Mouse (Mus musculus): ENCODE data around the gene Snw1. TPM values are rescaled to one million over a fixed set of nuclear protein-coding genes. Genes with fewer than 3 reads are reported as not detected.

Gene Snw1
- polyA plus RNA-seq, 1 experiment from 2014 or later = 121 TPM

DNA sequence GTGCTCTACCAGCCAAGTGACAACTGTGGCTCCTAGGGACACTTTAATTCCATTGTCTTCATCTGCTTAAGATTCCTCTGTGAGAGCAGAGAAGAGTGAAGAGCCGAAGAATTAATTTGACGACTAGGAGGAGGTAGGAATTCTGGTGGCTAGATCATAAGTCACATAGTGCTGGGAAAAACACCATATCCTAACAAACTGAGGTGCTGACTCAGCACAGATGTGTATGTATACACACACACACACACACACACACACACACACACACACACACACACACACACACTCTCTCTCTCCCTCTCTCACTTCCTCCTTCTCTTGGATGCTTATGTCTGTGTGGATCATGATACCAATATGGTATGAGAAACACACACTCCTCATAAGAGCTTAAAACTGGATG, 43.8 kb downstream of the Snw1 start:
- Histone ChIP-seq H3K36me3 (ENCODE audit: control insufficient read depth, insufficient read depth, low read length) (peaks cover 71% of the 10 kb centered on the region), H3K4me2 (ENCODE audit: low read length) (no peak overlapping the region), H3K9ac (replicated peaks; ENCODE audit: low read length) (no peak overlapping the region), H3K4me3 (replicated peaks; ENCODE audit: low read depth, low read length) (no peak overlapping the region), H3K27ac (replicated peaks; ENCODE audit: low read depth, low read length) (no peak overlapping the region), H3K27me3 (ENCODE audit: control insufficient read depth, insufficient read depth, low read length) (no peaks in the 10 kb centered on the region), H3K9me3 (ENCODE audit: control insufficient read depth, low read length) (no peaks in the 10 kb centered on the region), H3K4me1 (ENCODE audit: control insufficient read depth, insufficient read depth, low read length) (peaks cover 4% of the 10 kb centered on the region; the same call in 1 of the 2 replicates)
- ATAC-seq (ENCODE audit: low FRiP score, low TSS enrichment) = no peak
- no peak for DNase-seq
- 84% methylated on average over 2 of the region's 2 CpGs for WGBS

DNA sequence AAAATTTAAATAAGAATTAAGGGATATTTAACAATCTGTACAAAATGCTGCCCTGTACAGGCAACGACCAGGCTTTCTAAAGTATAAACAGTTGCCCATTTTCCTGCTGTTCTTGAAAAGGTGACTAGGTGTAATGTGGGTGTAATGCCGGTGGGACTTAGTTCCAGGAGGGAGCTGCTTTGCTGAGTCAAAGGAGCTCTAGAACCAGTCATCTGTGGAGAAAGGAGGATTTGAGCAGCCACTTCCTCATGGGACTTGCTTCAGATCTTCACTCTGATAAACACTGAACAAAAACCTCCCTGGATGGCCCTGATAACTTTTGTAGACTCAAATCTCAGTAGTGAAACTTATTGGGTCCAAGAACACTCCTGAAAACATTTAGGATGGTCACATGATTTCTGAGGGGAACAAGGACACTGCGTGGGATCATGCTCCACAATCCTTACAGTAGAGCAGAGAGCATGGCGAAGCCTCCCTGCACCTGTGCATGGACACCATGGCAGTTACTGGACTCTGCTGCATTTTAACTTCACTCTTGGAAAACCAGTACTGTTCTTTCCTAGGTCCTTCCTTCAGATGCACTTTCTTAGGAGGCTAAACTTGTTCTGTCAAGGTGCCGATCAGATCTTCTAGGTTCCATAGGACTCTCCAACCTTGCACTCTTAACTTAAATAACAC, 45.6 kb downstream of the Snw1 start:
- Histone ChIP-seq H3K4me3 (replicated peaks; ENCODE audit: low read depth, low read length) (no peak overlapping the region), H3K4me2 (ENCODE audit: low read length) (no peak overlapping the region), H3K9me3 (ENCODE audit: control insufficient read depth, low read length) (no peaks in the 10 kb centered on the region), H3K27ac (replicated peaks; ENCODE audit: low read depth, low read length) (no peak overlapping the region), H3K36me3 (ENCODE audit: control insufficient read depth, insufficient read depth, low read length) (peaks cover 53% of the 10 kb centered on the region), H3K4me1 (ENCODE audit: control insufficient read depth, insufficient read depth, low read length) (peaks cover 4% of the 10 kb centered on the region; the same call in 1 of the 2 replicates), H3K9ac (replicated peaks; ENCODE audit: low read length) (no peak overlapping the region), H3K27me3 (ENCODE audit: control insufficient read depth, insufficient read depth, low read length) (no peaks in the 10 kb centered on the region)
- DNase-seq (no peak), ATAC-seq (ENCODE audit: low FRiP score, low TSS enrichment) (no peak)
- 91% methylated on average over 5 of the region's 5 CpGs for WGBS

DNA sequence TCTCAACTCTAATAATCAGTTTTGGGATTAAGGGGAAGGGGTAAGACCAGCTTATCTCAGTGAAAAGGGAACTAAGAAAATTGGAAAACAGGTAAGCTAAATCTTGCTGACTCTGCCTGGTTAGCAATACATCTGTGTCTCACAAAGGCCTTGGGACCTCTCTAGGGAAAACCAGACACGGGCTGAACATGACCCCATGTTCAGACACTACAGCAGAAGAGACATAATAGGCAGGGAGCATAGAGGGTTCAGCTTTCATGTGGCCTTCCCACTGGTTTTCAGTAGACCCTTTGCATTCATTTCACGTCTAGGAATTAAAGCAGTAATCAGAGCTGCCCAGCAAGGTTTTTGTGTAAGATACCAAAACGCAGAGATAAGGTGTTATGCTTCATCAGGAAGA, 47.6 kb downstream of the Snw1 start:
- peak overlapping the region; percentile 53 for H3K27ac ChIP-seq (replicated peaks; ENCODE audit: low read depth, low read length)
- no peaks in the 10 kb centered on the region for H3K27me3 ChIP-seq (ENCODE audit: control insufficient read depth, insufficient read depth, low read length)

DNA sequence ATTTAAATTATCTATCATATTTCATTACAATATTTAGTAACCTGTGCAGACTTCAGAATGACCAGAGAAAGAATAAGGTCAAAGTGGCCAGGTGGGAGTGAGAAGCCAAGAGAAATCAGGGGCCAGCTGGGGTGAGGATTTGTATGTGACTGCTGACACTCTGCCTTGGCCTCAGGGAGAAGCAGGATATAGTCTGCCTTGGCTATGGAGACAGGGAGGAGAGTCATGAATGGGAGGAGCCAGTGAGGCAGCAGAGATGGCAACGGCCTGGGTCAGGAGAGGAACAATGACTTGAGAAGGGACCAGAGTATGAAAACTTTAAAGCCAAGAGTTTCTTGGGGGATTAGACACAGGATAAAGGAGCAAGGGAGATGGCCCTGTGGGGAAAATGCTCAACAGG, 48.4 kb downstream of the Snw1 start:
- peaks cover 25% of the 10 kb centered on the region for H3K36me3 ChIP-seq (ENCODE audit: control insufficient read depth, insufficient read depth, low read length)
- no peak overlapping the region for H3K9ac ChIP-seq (replicated peaks; ENCODE audit: low read length)
- H3K4me1 ChIP-seq (ENCODE audit: control insufficient read depth, insufficient read depth, low read length) = peaks cover 16% of the 10 kb centered on the region
- WGBS = 22% methylated on average over 1 of the region's 1 CpGs
- no peaks in the 10 kb centered on the region for H3K9me3 ChIP-seq (ENCODE audit: control insufficient read depth, low read length)
- H3K27me3 ChIP-seq (ENCODE audit: control insufficient read depth, insufficient read depth, low read length) = no peaks in the 10 kb centered on the region
- no peak overlapping the region for H3K4me3 ChIP-seq (replicated peaks; ENCODE audit: low read depth, low read length)
- DNase-seq (no peak), ATAC-seq (ENCODE audit: low FRiP score, low TSS enrichment) (no peak)
- no peak overlapping the region for H3K4me2 ChIP-seq (ENCODE audit: low read length)
- H3K27ac ChIP-seq (replicated peaks; ENCODE audit: low read depth, low read length) = no peak overlapping the region

More for the DNA sequence above, 47.6 kb downstream of the Snw1 start:
- DNase-seq (peak; percentile 30), ATAC-seq (ENCODE audit: low FRiP score, low TSS enrichment) (peak; percentile 48; the same call in 1 of the 2 replicates)
- WGBS = 17% methylated on average over 3 of the region's 3 CpGs
- Histone ChIP-seq H3K4me2 (ENCODE audit: low read length) (no peak overlapping the region), H3K9me3 (ENCODE audit: control insufficient read depth, low read length) (no peaks in the 10 kb centered on the region), H3K36me3 (ENCODE audit: control insufficient read depth, insufficient read depth, low read length) (peaks cover 33% of the 10 kb centered on the region), H3K9ac (replicated peaks; ENCODE audit: low read length) (no peak overlapping the region), H3K4me3 (replicated peaks; ENCODE audit: low read depth, low read length) (no peak overlapping the region), H3K4me1 (ENCODE audit: control insufficient read depth, insufficient read depth, low read length) (peaks cover 8% of the 10 kb centered on the region)

DNA sequence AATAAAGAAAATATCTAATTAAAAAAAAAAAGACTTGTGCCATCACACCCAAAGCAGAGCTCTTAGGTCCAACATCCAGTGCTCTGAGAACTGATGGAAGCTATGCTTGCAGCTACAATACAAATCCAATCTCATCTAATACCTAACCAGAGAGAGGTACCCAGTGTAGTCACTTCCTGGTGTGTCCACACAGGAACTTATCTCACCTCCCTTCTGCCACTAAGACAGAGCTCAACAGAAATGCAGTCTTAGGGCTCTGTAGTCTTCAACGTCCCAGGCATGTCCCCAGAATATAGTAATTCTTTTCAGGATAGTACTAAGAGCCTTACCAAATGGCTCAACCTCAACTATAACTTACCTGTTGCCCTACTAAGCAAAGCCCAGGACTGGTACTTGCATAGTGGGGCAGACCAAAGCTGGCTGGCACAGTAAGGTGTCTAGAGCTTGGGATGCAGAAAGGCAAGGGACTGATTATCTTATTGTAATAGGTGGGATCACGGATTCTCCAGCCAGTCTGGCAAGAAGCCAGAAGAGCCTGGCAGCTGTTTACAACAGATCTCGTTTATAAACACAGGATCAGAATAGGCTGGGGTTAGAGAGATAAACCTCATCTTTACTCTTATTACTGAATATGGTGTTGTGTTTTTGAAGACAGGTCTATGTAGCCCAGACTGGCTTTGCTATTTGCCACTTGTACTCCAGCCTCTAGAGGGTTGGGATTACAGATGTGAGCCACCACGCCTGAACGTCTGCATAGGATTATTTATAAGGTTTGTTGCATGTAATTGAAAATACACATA, 50.2 kb downstream of the Snw1 start:
- WGBS = 61% methylated on average over 5 of the region's 5 CpGs
- DNase-seq = peak; percentile 44

DNA sequence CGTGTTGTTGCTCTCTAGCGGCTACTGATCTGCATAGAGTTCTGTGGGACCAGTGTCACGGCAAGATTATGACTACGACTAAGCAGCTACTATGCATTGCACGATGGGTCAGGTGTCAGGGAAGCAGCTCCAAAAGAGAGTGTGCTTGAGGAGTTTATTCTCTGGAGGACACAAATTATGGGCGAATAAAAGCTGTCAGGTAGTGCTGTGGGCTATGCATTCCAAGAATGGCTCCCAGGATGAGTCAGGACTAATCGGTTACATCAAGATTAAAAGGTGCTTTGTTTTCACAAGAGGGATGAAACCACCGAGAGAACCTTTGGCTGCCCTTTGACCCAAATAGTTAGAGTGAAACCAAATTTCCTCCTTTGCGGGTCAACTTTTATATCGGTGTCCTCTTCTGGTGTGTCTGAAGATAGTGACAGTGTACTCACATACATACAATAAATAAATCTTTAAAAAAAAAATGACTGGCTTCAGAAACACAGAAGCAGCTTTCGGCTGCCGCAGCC, 52.0 kb downstream of the Snw1 start:
- WGBS = 79% methylated on average over 12 of the region's 12 CpGs
- H3K9ac ChIP-seq (replicated peaks; ENCODE audit: low read length) = no peak overlapping the region

More for the DNA sequence above, 50.2 kb downstream of the Snw1 start:
- no peaks in the 10 kb centered on the region for H3K9me3 ChIP-seq (ENCODE audit: control insufficient read depth, low read length)
- peaks cover 16% of the 10 kb centered on the region for H3K4me1 ChIP-seq (ENCODE audit: control insufficient read depth, insufficient read depth, low read length)
- no peak for ATAC-seq (ENCODE audit: low FRiP score, low TSS enrichment)
- H3K4me2 ChIP-seq (ENCODE audit: low read length) = no peak overlapping the region
- H3K4me3 ChIP-seq (replicated peaks; ENCODE audit: low read depth, low read length) = no peak overlapping the region
- H3K36me3 ChIP-seq (ENCODE audit: control insufficient read depth, insufficient read depth, low read length) = peaks cover 8% of the 10 kb centered on the region
- no peak overlapping the region for H3K27ac ChIP-seq (replicated peaks; ENCODE audit: low read depth, low read length)
- H3K27me3 ChIP-seq (ENCODE audit: control insufficient read depth, insufficient read depth, low read length) = no peaks in the 10 kb centered on the region
- H3K9ac ChIP-seq (replicated peaks; ENCODE audit: low read length) = no peak overlapping the region

DNA sequence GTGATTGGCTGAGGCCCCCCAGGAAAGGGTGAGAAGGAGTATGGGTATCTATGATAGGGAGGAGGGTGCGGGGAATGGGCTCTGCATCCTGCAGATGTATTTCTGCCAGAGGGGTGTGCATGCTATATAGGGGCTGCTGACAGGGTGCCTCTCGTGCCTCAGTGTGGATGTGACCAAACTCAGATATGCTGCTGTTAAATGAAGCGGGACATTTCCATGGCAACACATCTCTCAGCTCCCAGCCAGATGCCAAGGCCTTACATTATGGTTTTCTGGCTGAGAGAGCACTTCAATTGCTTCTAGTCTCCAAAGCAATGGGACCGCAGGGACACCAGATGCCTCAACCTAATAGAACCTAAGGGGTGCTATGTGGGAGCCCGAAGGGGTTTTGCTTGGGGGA, 53.2 kb downstream of the Snw1 start:
- H3K4me2 ChIP-seq (ENCODE audit: low read length) = no peak overlapping the region
- peaks cover 12% of the 10 kb centered on the region for H3K4me1 ChIP-seq (ENCODE audit: control insufficient read depth, insufficient read depth, low read length)
- peak overlapping the region; percentile 85 for H3K27ac ChIP-seq (replicated peaks; ENCODE audit: low read depth, low read length)
- 44% methylated on average over 5 of the region's 5 CpGs for WGBS
- no peaks in the 10 kb centered on the region for H3K36me3 ChIP-seq (ENCODE audit: control insufficient read depth, insufficient read depth, low read length)
- ATAC-seq (ENCODE audit: low FRiP score, low TSS enrichment) (peak; percentile 77), DNase-seq (peak; percentile 80)
- no peak overlapping the region for H3K4me3 ChIP-seq (replicated peaks; ENCODE audit: low read depth, low read length)
- peak overlapping the region; percentile 26 for H3K9ac ChIP-seq (replicated peaks; ENCODE audit: low read length)
- no peaks in the 10 kb centered on the region for H3K9me3 ChIP-seq (ENCODE audit: control insufficient read depth, low read length)
- H3K27me3 ChIP-seq (ENCODE audit: control insufficient read depth, insufficient read depth, low read length) = no peaks in the 10 kb centered on the region

More for the DNA sequence above, 52.0 kb downstream of the Snw1 start:
- H3K4me3 ChIP-seq (replicated peaks; ENCODE audit: low read depth, low read length) = no peak overlapping the region
- no peak for DNase-seq
- peak overlapping the region; percentile 85 for H3K27ac ChIP-seq (replicated peaks; ENCODE audit: low read depth, low read length)
- H3K9me3 ChIP-seq (ENCODE audit: control insufficient read depth, low read length) = no peaks in the 10 kb centered on the region
- no peaks in the 10 kb centered on the region for H3K36me3 ChIP-seq (ENCODE audit: control insufficient read depth, insufficient read depth, low read length)
- no peak overlapping the region for H3K4me2 ChIP-seq (ENCODE audit: low read length)
- no peaks in the 10 kb centered on the region for H3K27me3 ChIP-seq (ENCODE audit: control insufficient read depth, insufficient read depth, low read length)
- peaks cover 16% of the 10 kb centered on the region for H3K4me1 ChIP-seq (ENCODE audit: control insufficient read depth, insufficient read depth, low read length)
- no peak for ATAC-seq (ENCODE audit: low FRiP score, low TSS enrichment)

DNA sequence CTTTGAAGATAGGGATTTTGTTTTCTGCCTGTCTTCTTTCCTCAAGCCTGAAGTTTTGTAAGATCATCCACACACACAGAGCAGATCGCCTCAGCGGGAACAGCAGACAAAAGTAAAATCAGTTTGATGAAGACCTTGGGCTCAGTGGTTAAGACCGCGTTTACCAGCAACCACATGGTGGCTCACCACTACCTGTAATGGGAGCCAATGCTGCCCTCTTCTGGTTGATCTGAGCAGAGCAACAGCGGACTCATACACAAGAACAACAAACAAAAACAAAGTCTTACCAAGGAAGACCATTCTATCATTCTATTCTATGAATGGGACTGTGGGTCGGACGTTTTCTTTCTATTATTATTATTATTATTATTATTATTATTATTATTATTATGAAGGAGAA, 55.4 kb downstream of the Snw1 start:
- Histone ChIP-seq H3K36me3 (ENCODE audit: control insufficient read depth, insufficient read depth, low read length) (no peaks in the 10 kb centered on the region), H3K27ac (replicated peaks; ENCODE audit: low read depth, low read length) (no peak overlapping the region), H3K4me2 (ENCODE audit: low read length) (no peak overlapping the region), H3K9ac (replicated peaks; ENCODE audit: low read length) (no peak overlapping the region), H3K27me3 (ENCODE audit: control insufficient read depth, insufficient read depth, low read length) (no peaks in the 10 kb centered on the region), H3K9me3 (ENCODE audit: control insufficient read depth, low read length) (no peaks in the 10 kb centered on the region), H3K4me3 (replicated peaks; ENCODE audit: low read depth, low read length) (no peak overlapping the region), H3K4me1 (ENCODE audit: control insufficient read depth, insufficient read depth, low read length) (peaks cover 12% of the 10 kb centered on the region)
- ATAC-seq (ENCODE audit: low FRiP score, low TSS enrichment) = no peak
- 36% methylated on average over 7 of the region's 7 CpGs for WGBS
- DNase-seq = peak; percentile 69
